In genomic region chr17:83938671-83939244, GRCm38 (mm10) we compare ENCODE assay signal across 8 mouse cellular contexts.
DNase-seq lines count a peak whose midpoint lies in the region.

No protein-coding gene starts in this region.

- peak; percentile 74 for DNase-seq in adrenal gland, postnatal 14 days
- DNase-seq in adrenal gland, adult 8-10 months: no peak
- peak; percentile 51 to 53 for DNase-seq in cerebellum, adult 18-20 months
- DNase-seq in frontal cortex, adult 2 months (ENCODE audit: extremely low spot score in 1 of 2, low spot score in 1 of 2): peak; percentile 34 to 55
- peak; percentile 83 for DNase-seq in kidney, adult 18-20 months
- peak; percentile 64 to 78 for DNase-seq in left cerebral cortex, postnatal 14 days (ENCODE audit: low spot score in 2 of 2)
- DNase-seq in right cerebral cortex, adult 2 months (ENCODE audit: low spot score in 2 of 2): peak; percentile 49 to 59
- DNase-seq in urinary bladder, postnatal 10 days (ENCODE audit: low spot score): no peak

- intact Hi-C loops in left cerebral cortex, postnatal 14 days (cut with DNase I): no loop called here

Comparison
In these comparisons a context has a peak if more than half of its experiments do, and no peak if none do; other contexts are left out.
1. DNase-seq: peak in adrenal gland, postnatal 14 days (single experiment), cerebellum, adult 18-20 months (2 of 2), frontal cortex, adult 2 months (2 of 2), kidney, adult 18-20 months (single experiment), left cerebral cortex, postnatal 14 days (2 of 2) and right cerebral cortex, adult 2 months (2 of 2); none in adrenal gland, adult 8-10 months (single experiment) and urinary bladder, postnatal 10 days (single experiment).